Mouse (Mus musculus): Measurements from ENCODE around the gene Crybg2. TPM values are rescaled to one million over a fixed set of nuclear protein-coding genes. Genes with fewer than 3 reads are reported as not detected.
A peak's percentile ranks its signal among the peaks of the same experiment; 100 is the strongest.

The Crybg2 gene
- total and polyA plus RNA-seq, 2 experiments: 1.4 to 1.6 TPM

GRCm38 (mm10) chr4:134121571-134121970, 61.0 kb downstream of the Crybg2 start:
- DNase-seq (ENCODE audit: extremely low read depth, low read depth, low spot score): no peak
- TF ChIP-seq POLR2A (IDR thresholded peaks at IDR 0.05; ENCODE audit: extremely low read depth, insufficient read depth, low read length) (no peak), CTCF (IDR thresholded peaks at IDR 0.05; ENCODE audit: low read depth, low read length) (no peak)
- H3K36me3 ChIP-seq (ENCODE audit: control insufficient read depth, insufficient read depth, low read length): no peaks in the 10 kb centered on the region
- WGBS: 75% methylated on average over 4 of the region's 4 CpGs
- no peak overlapping the region for H3K9ac ChIP-seq (ENCODE audit: low read depth, low read length)
- H3K79me2 ChIP-seq (ENCODE audit: control insufficient read depth, insufficient read depth, low read length): no peaks in the 10 kb centered on the region
- H3K27me3 ChIP-seq (ENCODE audit: control insufficient read depth, insufficient read depth, low read length): no peaks in the 10 kb centered on the region
- no peaks in the 10 kb centered on the region for H3K4me1 ChIP-seq (ENCODE audit: control insufficient read depth, insufficient read depth, low read length)
- no peak overlapping the region for H3K27ac ChIP-seq (replicated peaks; ENCODE audit: insufficient read depth, low read depth, low read length)
- no peak overlapping the region for H3K4me3 ChIP-seq (ENCODE audit: insufficient read depth, low read depth, low read length)

GRCm38 (mm10) chr4:134122281-134122680, 61.7 kb downstream of the Crybg2 start:
- Histone ChIP-seq H3K79me2 (ENCODE audit: control insufficient read depth, insufficient read depth, low read length) (no peaks in the 10 kb centered on the region), H3K4me1 (ENCODE audit: control insufficient read depth, insufficient read depth, low read length) (no peaks in the 10 kb centered on the region), H3K36me3 (ENCODE audit: control insufficient read depth, insufficient read depth, low read length) (no peaks in the 10 kb centered on the region), H3K4me3 (ENCODE audit: insufficient read depth, low read depth, low read length) (no peak overlapping the region), H3K27ac (replicated peaks; ENCODE audit: insufficient read depth, low read depth, low read length) (no peak overlapping the region), H3K27me3 (ENCODE audit: control insufficient read depth, insufficient read depth, low read length) (no peaks in the 10 kb centered on the region), H3K9ac (ENCODE audit: low read depth, low read length) (no peak overlapping the region)
- no peak for TF ChIP-seq CTCF (IDR thresholded peaks at IDR 0.05; ENCODE audit: low read depth, low read length)
- no peak for TF ChIP-seq POLR2A (IDR thresholded peaks at IDR 0.05; ENCODE audit: extremely low read depth, insufficient read depth, low read length)
- DNase-seq (ENCODE audit: extremely low read depth, low read depth, low spot score): no peak
- whole genome bisulfite sequencing: 65% methylated on average over 3 of the region's 3 CpGs

GRCm38 (mm10) chr4:134123147-134123546, 62.5 kb downstream of the Crybg2 start:
- H3K27me3 ChIP-seq (ENCODE audit: control insufficient read depth, insufficient read depth, low read length): no peaks in the 10 kb centered on the region
- TF ChIP-seq CTCF (IDR thresholded peaks at IDR 0.05; ENCODE audit: low read depth, low read length) (no peak), POLR2A (IDR thresholded peaks at IDR 0.05; ENCODE audit: extremely low read depth, insufficient read depth, low read length) (no peak)
- no peak for DNase-seq (ENCODE audit: extremely low read depth, low read depth, low spot score)
- no peaks in the 10 kb centered on the region for H3K79me2 ChIP-seq (ENCODE audit: control insufficient read depth, insufficient read depth, low read length)
- no peaks in the 10 kb centered on the region for H3K4me1 ChIP-seq (ENCODE audit: control insufficient read depth, insufficient read depth, low read length)
- no peak overlapping the region for H3K4me3 ChIP-seq (ENCODE audit: insufficient read depth, low read depth, low read length)
- no peak overlapping the region for H3K9ac ChIP-seq (ENCODE audit: low read depth, low read length)
- WGBS: 93% methylated on average over 6 of the region's 6 CpGs
- H3K27ac ChIP-seq (replicated peaks; ENCODE audit: insufficient read depth, low read depth, low read length): no peak overlapping the region
- H3K36me3 ChIP-seq (ENCODE audit: control insufficient read depth, insufficient read depth, low read length): no peaks in the 10 kb centered on the region

- Histone ChIP-seq H3K9ac (ENCODE audit: low read depth, low read length) (no peak overlapping the region), H3K27ac (replicated peaks; ENCODE audit: insufficient read depth, low read depth, low read length) (no peak overlapping the region), H3K79me2 (ENCODE audit: control insufficient read depth, insufficient read depth, low read length) (no peaks in the 10 kb centered on the region), H3K27me3 (ENCODE audit: control insufficient read depth, insufficient read depth, low read length) (no peaks in the 10 kb centered on the region), H3K4me1 (ENCODE audit: control insufficient read depth, insufficient read depth, low read length) (no peaks in the 10 kb centered on the region), H3K36me3 (ENCODE audit: control insufficient read depth, insufficient read depth, low read length) (no peaks in the 10 kb centered on the region), H3K4me3 (ENCODE audit: insufficient read depth, low read depth, low read length) (no peak overlapping the region)
- TF ChIP-seq POLR2A (IDR thresholded peaks at IDR 0.05; ENCODE audit: extremely low read depth, insufficient read depth, low read length) (no peak), CTCF (IDR thresholded peaks at IDR 0.05; ENCODE audit: low read depth, low read length) (peak; percentile 97)
- no peak for DNase-seq (ENCODE audit: extremely low read depth, low read depth, low spot score)
- 27% methylated on average over 17 of the region's 17 CpGs for WGBS
Measured at GRCm38 (mm10) chr4:134123680-134124551, 63.3 kb downstream of the Crybg2 start.

- no peaks in the 10 kb centered on the region for H3K27me3 ChIP-seq (ENCODE audit: control insufficient read depth, insufficient read depth, low read length)
- WGBS: 86% methylated on average over 15 of the region's 15 CpGs
- peaks cover 3% of the 10 kb centered on the region; the same call in 1 of the 2 replicates for H3K4me1 ChIP-seq (ENCODE audit: control insufficient read depth, insufficient read depth, low read length)
- H3K9ac ChIP-seq (ENCODE audit: low read depth, low read length): no peak overlapping the region
- H3K27ac ChIP-seq (replicated peaks; ENCODE audit: insufficient read depth, low read depth, low read length): no peak overlapping the region
- H3K36me3 ChIP-seq (ENCODE audit: control insufficient read depth, insufficient read depth, low read length): peaks cover 7% of the 10 kb centered on the region
- no peaks in the 10 kb centered on the region for H3K79me2 ChIP-seq (ENCODE audit: control insufficient read depth, insufficient read depth, low read length)
- H3K4me3 ChIP-seq (ENCODE audit: insufficient read depth, low read depth, low read length): no peak overlapping the region
- DNase-seq (ENCODE audit: extremely low read depth, low read depth, low spot score): no peak
- TF ChIP-seq POLR2A (IDR thresholded peaks at IDR 0.05; ENCODE audit: extremely low read depth, insufficient read depth, low read length) (no peak), CTCF (IDR thresholded peaks at IDR 0.05; ENCODE audit: low read depth, low read length) (no peak)
Measured at GRCm38 (mm10) chr4:134125383-134126060, 64.9 kb downstream of the Crybg2 start.
